Mouse (Mus musculus): ENCODE data around the gene Gng10. TPM values are rescaled to one million over a fixed set of nuclear protein-coding genes. Genes with fewer than 3 reads are reported as not detected.

The Gng10 gene
- polyA plus RNA-seq, 1 experiment from 2014 or later: 60.9 TPM

DNA sequence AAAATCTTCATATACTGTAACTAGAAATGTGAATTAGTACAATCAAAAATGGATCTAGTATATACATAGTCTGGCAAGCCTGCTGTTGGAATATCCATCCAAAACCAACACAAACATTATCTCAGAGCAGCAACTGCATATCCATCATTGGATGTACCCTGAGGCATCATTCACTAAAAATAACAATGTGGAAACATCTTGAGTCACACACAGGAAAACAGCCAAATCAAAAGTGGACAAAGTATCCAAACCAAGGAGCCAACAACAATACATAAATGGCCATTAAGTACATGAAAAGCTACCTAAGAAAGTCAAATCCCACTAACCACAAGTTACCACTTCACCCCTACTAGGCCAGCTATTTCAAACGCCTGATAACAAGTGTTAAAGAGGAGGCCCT is 54.5 kb downstream of the Gng10 start:
- Histone ChIP-seq H3K36me3 (no peaks in the 10 kb centered on the region), H3K4me3 (no peak overlapping the region), H3K27ac (replicated peaks) (no peak overlapping the region), H3K4me1 (no peaks in the 10 kb centered on the region), H3K27me3 (ENCODE audit: low read depth, poor library complexity, severe bottlenecking) (no peaks in the 10 kb centered on the region), H3K9me3 (replicated peaks) (no peaks in the 10 kb centered on the region)
- WGBS: 32% methylated on average over 1 of the region's 1 CpGs
- no peak for DNase-seq (ENCODE audit: low spot score)

Other genes starting within 250 kb of the Gng10 start
- not detected in 2 replicates for gene Olfr267, start 247.4 kb upstream of the Gng10 start, polyA plus RNA-seq (2016; fragmentation: Nextera tagmentation; extraction: Ambion mirVana)
- 30.4 and 33.2 TPM in 2 replicates for gene Ecpas, start 122.3 kb upstream of the Gng10 start, polyA plus RNA-seq (2016; fragmentation: Nextera tagmentation; extraction: Ambion mirVana)
- gene Zkscan16, start 91.5 kb upstream of the Gng10 start, polyA plus RNA-seq (2016; fragmentation: Nextera tagmentation; extraction: Ambion mirVana): 0.67 and 1.1 TPM in 2 replicates
- gene Ptgr1, start 48.0 kb upstream of the Gng10 start, polyA plus RNA-seq (2016; fragmentation: Nextera tagmentation; extraction: Ambion mirVana): 14.7 and 15.6 TPM in 2 replicates
- 5.9 and 8.1 TPM in 2 replicates for gene Dnajc25, start 40.0 kb upstream of the Gng10 start, polyA plus RNA-seq (2016; fragmentation: Nextera tagmentation; extraction: Ambion mirVana)
- gene Gm20503, start 31.9 kb upstream of the Gng10 start, polyA plus RNA-seq (2016; fragmentation: Nextera tagmentation; extraction: Ambion mirVana): 7.6 and 10.9 TPM in 2 replicates
- gene AI481877, start 103.9 kb downstream of the Gng10 start, polyA plus RNA-seq (2016; fragmentation: Nextera tagmentation; extraction: Ambion mirVana): not detected in 2 replicates
- 9.8 and 9.9 TPM in 2 replicates for gene Ugcg, start 154.2 kb downstream of the Gng10 start, polyA plus RNA-seq (2016; fragmentation: Nextera tagmentation; extraction: Ambion mirVana)